Mouse (Mus musculus) spleen, embryonic (tissue): ENCODE measurements around the gene Sdc3.

ENCODE experiments used
- CTCF ChIA-PET: fragments of 350-600 bp; sonication (Branson Sonifier 250); formaldehyde crosslinking; loops from one replicate; lab custom pipeline; 2022; lab: Charles Lee

The Sdc3 gene

DNA sequence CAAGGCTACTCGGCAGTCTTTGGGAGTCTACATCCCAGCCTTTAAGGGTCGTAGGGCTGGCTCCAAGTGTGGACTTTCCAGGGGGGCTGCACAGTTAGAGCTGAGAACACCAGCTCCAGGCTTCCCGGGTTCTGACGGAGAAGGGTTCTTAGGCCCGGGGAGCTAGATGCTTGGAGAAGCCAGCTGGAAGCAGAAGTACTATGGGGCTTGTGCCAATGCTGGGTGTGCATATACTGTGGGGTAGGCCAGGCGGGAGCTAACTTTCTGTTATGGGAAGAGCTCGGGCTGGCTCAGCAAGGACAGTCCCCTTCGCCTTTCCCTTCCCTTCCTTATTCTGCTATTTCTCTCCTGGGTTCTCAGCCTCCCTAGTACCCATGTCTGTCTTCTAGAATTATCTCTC lies 23.5 kb downstream of the Sdc3 start:
- CTCF ChIA-PET, result interaction anchor here (0.6 kb wide), 1 partner anchor 34 kb away, joined by 3 read pairs; no protein-coding TSS in a partner anchor

DNA sequence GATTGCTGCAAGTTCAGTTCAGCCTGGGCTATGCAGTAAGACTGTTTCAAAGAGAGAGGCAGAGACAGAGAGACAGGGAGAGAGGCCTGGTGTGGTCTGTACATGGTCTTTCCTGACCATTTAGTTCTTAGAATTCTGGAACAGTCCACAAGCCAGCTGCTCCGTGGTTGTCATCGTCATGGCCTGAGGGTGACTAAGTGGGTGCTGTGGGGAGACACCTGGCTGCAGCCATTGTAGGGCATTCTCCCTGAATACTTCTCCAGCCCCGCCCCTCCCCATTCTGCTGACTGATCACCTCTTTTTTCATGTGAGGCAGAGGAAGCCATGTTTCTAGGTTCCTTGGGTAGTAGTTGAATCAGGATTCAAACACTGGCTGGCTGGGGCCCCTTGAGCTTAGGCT lies 27.5 kb downstream of the Sdc3 start:
- CTCF ChIA-PET, result no interaction called here

DNA sequence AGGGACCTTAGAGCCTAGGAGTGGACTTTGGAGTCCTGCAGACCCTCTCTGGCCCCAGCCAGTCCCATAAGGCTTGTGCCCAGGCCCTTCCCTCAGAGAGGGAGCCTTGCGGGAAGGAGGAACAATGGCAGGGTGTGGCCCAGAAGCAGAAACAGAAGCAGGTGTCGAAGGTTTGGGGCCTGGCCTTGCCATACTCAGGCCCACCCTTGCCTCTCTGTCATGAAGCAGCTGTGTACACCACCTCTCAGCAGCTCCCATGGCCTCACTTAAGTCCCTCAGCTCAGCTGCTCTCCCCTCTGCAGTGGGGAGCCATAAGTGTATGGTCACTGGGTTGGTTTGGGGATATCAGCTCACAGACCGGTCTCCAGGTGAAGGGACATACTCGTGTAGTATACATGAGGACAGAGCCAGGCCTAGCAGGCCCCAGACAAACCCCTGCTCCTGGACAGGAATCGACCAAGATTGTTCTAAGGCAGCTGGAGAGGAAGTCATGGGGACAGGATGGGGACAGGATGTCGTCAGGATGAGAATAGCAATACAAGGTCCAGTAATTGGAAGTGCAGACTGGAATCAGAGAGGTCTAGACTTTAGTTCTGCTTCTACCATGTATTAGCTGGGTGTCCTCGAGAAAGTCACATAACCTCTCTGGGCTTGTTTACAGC lies 28.4 kb downstream of the Sdc3 start:
- CTCF ChIA-PET, result no interaction called here

DNA sequence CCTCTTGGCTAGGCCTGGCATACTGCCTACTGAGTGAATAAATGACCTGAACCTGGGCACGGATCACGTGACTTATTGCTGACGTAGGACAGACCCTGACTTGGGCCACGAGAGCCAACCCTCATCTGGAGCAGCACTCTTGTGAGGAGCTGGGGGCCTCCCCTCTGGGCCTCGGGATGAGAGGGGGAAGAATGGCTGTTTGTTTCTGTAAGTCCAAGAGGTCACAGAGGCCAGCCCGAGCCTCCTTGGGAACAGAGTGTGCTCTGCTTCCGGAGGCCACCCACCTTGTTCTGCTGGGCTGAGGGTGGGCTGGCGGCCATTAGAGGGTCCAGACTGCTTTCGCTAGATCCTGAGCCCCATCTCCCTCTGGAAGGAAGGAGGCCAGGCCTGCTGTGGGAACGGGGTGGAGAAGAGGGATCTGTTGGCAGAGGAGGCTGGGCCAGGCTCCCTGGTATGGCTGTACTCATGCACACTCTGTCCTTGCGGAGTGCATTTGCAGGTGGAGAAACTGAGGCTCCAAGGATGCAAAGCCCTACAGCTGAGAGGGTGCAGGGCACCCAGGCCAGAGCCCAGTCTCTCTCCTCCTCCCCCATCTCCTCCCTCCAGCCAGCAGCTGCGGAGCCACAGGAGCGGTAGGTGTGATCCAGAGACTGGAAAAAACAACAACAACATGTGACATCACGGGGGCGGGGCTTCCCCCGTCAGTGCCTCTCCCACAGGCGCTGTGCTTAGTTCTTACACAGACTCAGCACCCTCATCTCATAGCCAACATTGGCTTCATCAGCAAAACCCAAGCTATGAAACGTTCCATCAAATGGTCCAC lies 36.7 kb downstream of the Sdc3 start:
- CTCF ChIA-PET, result no interaction called here

GRCm38 (mm10) chr4:130834122-130834521 lies 41.8 kb downstream of the Sdc3 start:
- CTCF ChIA-PET, result no interaction called here

DNA sequence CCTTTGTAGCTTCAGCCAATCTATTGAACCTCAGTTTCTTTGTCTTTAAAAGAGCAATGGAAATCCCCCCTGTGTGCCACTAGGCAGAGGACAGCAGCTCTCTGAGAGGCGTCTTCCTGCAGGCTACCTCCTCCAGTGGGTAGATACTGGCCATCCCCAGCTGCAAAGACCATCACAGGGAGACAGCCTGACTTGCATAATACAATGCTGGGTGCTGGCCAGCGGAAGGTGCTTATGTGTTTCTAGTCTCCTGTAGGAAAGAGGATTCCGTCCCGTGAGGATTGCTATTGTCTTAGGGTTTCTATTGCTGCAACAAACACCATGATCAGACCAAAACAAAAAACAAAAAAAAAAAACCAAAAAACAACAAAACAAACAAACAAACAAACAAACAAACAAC lies 43.2 kb downstream of the Sdc3 start:
- CTCF ChIA-PET, result no interaction called here

DNA sequence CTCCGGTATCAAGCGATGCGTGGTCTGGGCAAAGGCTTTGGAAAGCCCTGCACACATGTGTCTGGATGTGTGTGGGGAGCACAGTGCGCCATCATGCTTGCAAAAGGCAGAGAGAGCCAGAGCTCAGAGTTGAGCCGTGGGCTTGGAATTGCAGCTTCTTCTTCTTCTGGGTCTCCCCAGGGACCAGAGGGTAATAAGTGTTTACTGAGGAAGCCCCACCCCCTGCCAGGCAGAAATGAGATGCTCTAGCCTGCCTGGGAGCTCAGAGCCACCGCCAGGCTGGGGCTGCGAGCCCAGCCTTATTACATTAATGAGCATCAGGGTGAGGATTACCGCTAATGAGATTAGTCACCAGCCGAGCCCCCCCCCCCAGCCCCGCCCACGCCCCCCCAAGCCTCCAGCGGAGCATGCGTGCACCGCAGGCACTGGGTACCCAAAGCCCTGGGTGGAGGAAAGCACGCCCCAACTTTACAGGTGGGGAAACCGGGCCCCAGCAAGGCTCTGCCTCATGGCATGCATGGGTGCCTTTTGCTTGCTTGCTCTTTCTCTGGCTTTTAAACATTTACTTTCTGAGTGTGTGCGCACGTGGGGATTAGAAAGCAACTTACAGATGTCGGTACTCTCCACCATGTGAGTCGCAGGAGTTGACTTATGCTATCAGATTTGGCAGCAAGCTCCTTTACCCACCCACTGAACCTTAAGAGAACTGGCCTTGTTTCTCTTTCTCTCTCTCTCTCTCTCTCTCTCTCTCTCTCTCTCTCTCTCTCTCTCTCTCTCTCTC lies 44.1 kb downstream of the Sdc3 start:
- CTCF ChIA-PET, result no interaction called here

- CTCF ChIA-PET, result no interaction called here
These were observed 46.2 kb downstream of the Sdc3 start for GRCm38 (mm10) chr4:130838585-130838984.

DNA sequence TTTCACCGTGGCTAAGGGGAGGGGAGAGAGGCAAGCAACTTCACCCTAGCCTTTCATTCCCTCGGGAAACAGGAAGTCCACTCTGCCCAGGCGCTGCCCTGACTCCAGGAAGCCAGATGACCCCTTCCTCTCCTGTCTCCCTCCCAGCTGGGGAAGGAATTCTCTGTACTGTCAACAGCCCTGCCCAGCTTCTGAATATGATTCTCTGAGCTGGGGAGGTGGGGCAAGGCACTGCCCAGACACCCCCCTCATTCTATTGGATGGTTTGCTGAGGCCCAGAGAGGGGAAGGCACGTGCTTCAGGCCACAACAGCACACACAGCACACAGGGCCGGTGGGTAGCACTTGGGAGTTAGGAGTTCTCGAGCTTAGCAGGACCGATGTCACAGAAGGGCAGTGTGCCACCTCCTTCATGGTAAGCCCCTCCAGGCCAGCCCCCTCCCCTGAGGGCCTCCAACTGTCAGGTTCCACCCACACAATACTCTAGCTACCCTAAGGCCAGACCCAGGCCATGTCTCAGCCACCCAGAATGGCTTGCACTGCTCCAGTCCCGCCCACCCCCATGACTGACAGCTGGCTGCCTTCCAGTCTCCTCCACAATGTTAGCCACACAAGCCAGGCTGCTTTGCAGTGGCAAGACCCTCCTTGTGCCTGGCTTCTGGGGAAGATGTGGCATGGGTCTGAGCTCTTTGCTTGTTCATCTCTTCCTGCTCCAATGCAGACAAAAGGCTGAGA lies 48.9 kb downstream of the Sdc3 start:
- CTCF ChIA-PET, result no interaction called here

GRCm38 (mm10) chr4:130848814-130849213 lies 56.5 kb downstream of the Sdc3 start:
- CTCF ChIA-PET, result no interaction called here

DNA sequence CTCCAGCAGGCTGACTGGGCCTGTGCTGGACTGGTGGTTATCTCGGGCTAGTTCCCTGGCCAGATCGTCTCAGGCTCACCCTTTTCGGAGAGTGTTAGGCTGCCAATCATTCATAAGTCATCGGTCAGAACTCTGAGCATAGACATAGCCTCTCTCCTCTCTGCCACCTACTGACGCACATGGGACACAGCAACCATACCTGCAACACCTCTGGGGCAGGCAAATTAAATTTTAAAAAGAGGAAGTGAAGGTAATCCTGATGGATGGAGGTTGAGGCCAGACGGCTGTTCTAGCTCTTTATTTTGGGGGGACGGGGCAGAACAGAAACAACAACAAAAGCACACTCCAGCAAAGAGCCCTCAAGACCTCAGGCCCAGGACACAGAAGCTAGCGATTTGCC lies 65.3 kb downstream of the Sdc3 start:
- CTCF ChIA-PET, result no interaction called here

- CTCF ChIA-PET, result no interaction called here
These were observed 66.5 kb downstream of the Sdc3 start for GRCm38 (mm10) chr4:130858880-130859279.

GRCm38 (mm10) chr4:130859467-130859866 lies 67.1 kb downstream of the Sdc3 start:
- CTCF ChIA-PET, result interaction anchor here (0.6 kb wide), 1 partner anchor 7 kb away, joined by 3 read pairs; no protein-coding TSS in a partner anchor

GRCm38 (mm10) chr4:130860902-130861652 lies 68.7 kb downstream of the Sdc3 start:
- CTCF ChIA-PET, result no interaction called here

DNA sequence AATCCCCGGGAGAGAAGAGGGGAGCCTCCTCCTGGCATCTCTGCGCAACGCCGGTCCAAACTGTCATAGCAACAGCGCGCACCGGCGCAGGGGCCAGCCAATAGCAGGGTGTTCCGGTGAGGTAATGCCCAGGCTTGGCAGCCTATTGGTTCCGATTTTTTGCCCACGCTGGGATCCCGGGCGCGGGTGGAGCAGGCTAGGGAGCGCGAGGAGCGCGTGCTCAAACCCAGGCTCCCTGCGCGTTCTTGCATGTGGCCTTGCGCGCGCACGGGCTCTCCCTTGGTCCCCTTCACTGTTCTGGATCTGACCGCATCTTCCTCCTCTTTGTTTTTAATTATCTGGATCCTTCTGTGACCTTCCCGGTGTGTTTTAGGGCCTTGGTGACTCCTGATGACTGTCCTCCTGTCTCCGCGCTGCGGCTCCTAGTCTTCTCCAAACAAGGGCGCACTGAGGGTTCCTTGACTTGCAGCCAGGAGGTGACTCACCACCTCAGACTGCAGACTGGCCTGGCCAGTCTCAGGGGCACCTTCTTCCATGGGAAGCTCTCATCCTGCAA lies 69.4 kb downstream of the Sdc3 start:
- CTCF ChIA-PET, result no interaction called here

DNA sequence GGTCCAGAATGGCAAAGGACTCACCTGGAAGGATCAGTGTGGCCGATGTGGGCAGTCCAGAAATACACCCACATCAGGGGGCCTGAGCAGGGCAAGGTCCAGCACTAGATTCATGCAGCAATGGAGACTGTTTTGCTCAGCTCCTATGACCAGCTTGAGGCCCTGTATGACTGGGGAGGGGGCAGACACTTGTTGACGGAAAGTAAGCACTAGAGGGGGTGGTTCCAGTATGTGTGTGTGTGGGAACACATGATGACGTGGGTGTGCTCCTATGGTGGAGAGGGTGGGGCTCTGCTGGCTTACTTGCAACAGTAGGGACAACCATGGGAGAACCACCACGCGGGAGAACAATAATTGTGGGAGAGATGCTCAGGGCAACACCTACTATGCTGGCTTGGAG lies 70.2 kb downstream of the Sdc3 start:
- CTCF ChIA-PET, result no interaction called here

GRCm38 (mm10) chr4:130865460-130865859 lies 73.1 kb downstream of the Sdc3 start:
- CTCF ChIA-PET, result interaction anchor here (0.6 kb wide), 1 partner anchor 55 kb away, joined by 4 read pairs; no protein-coding TSS in a partner anchor

- CTCF ChIA-PET, result no interaction called here
These were observed 73.6 kb downstream of the Sdc3 start for GRCm38 (mm10) chr4:130865901-130866371.

- CTCF ChIA-PET, result no interaction called here
These were observed 75.6 kb downstream of the Sdc3 start for GRCm38 (mm10) chr4:130867940-130868339.

GRCm38 (mm10) chr4:130868803-130869202 lies 76.5 kb downstream of the Sdc3 start:
- CTCF ChIA-PET, result no interaction called here
